Comparison of ENCODE assay signal across 12 mouse cellular contexts in genomic region chr6:82751031-82751430, GRCm38 (mm10). TPM values are rescaled to one million over a fixed set of nuclear protein-coding genes. Genes with fewer than 3 reads are reported as not detected.
DNase-seq lines count a peak whose midpoint lies in the region; ATAC-seq lines count a peak whose summit lies in the region.
"Had no signal": no experiment of that assay in that cellular context is flagged by ENCODE, and none has a peak within 500 bp of the region (broad histone marks: within the 10 kb centered on the region; RNA-seq: fewer than 3 reads in every experiment).

No protein-coding gene starts in this region.

- no peaks in the 10 kb centered on the region for H3K27me3 ChIP-seq in heart, embryonic 15.5 days
- no peaks in the 10 kb centered on the region for H3K27me3 ChIP-seq in midbrain, embryonic 14.5 days (ENCODE audit: control insufficient read depth, insufficient read depth, low read length)
- H3K27me3 ChIP-seq: midbrain, embryonic 12.5 days had no signal

- no peak for ATAC-seq in heart, embryonic 15.5 days (replicated peaks; ENCODE audit: insufficient number of reproducible peaks, insufficient read depth, low FRiP score, low read depth)
- no peak for ATAC-seq in midbrain, embryonic 14.5 days (ENCODE audit: low FRiP score, low TSS enrichment)
- ATAC-seq: forebrain, postnatal 0 days had no signal

- DNase-seq in heart, adult 18-20 months = peak; percentile 67 to 79
- no peak for DNase-seq in heart, postnatal 25 days (ENCODE audit: low spot score)
- DNase-seq in right cerebral cortex, postnatal 10 days (ENCODE audit: low spot score in 2 of 2) = peak; percentile 47 to 52
- no peak for DNase-seq in right cerebral cortex, adult 18-20 months
- DNase-seq in testis, postnatal 14 days (ENCODE audit: low spot score) = peak; percentile 61
- no peak for DNase-seq in midbrain, embryonic 14.5 days
- DNase-seq in spleen, postnatal 14 days (ENCODE audit: low spot score in 2 of 2) = no peak
- DNase-seq: forebrain, postnatal 0 days; liver had no signal

- H3K4me3 ChIP-seq in heart, embryonic 15.5 days = no peak overlapping the region
- H3K4me3 ChIP-seq in midbrain, embryonic 14.5 days (replicated peaks; ENCODE audit: low read depth, low read length) = no peak overlapping the region
- H3K4me3 ChIP-seq: embryonic facial prominence, embryonic 10.5 days; midbrain, embryonic 12.5 days had no signal

- intact Hi-C loops in heart, postnatal 25 days (cut with DNase I) = no loop called here

- H3K36me3 ChIP-seq in heart, embryonic 15.5 days = peaks cover 5% of the 10 kb centered on the region; the same call in 1 of the 2 replicates
- no peaks in the 10 kb centered on the region for H3K36me3 ChIP-seq in midbrain, embryonic 14.5 days (ENCODE audit: control insufficient read depth, insufficient read depth, low read length)

- 63% methylated on average over 11 of the region's 11 CpGs for WGBS in heart, embryonic 15.5 days
- WGBS in midbrain, embryonic 14.5 days = 91% methylated on average over 11 of the region's 11 CpGs

- no peak overlapping the region for H3K4me2 ChIP-seq in heart, embryonic 15.5 days
- H3K4me2 ChIP-seq in midbrain, embryonic 14.5 days (ENCODE audit: low read length) = no peak overlapping the region
- H3K4me2 ChIP-seq: midbrain, embryonic 12.5 days had no signal

- H3K4me1 ChIP-seq in heart, embryonic 15.5 days (replicated peaks) = peaks cover 59% of the 10 kb centered on the region
- no peaks in the 10 kb centered on the region for H3K4me1 ChIP-seq in midbrain, embryonic 14.5 days (ENCODE audit: control insufficient read depth, insufficient read depth, low read length)
- H3K4me1 ChIP-seq: embryonic facial prominence, embryonic 10.5 days; midbrain, embryonic 12.5 days had no signal

- H3K9me3 ChIP-seq in heart, embryonic 15.5 days (replicated peaks) = no peaks in the 10 kb centered on the region
- no peaks in the 10 kb centered on the region for H3K9me3 ChIP-seq in midbrain, embryonic 14.5 days (ENCODE audit: control insufficient read depth, low read length)
- H3K9me3 ChIP-seq: embryonic facial prominence, embryonic 10.5 days; midbrain, embryonic 12.5 days had no signal

- H3K9ac ChIP-seq in heart, embryonic 15.5 days = no peak overlapping the region
- no peak overlapping the region for H3K9ac ChIP-seq in midbrain, embryonic 14.5 days (replicated peaks; ENCODE audit: low read length)
- H3K9ac ChIP-seq: forebrain, postnatal 0 days; midbrain, embryonic 12.5 days had no signal

- H3K27ac ChIP-seq in heart, embryonic 15.5 days = peak overlapping the region; percentile 65
- no peak overlapping the region for H3K27ac ChIP-seq in midbrain, embryonic 14.5 days (replicated peaks; ENCODE audit: low read depth, low read length)
- H3K27ac ChIP-seq: embryonic facial prominence, embryonic 10.5 days; midbrain, embryonic 12.5 days had no signal

RNA-seq across cellular contexts. Expression of gene Hk2, which starts 23.2 kb away (rescaled TPM):
- 100 to 1,000 TPM; 338 to 357 TPM for total RNA-seq in heart, adult 18-20 months (2021)
- total RNA-seq in heart, postnatal 25 days (2021) = 100 to 1,000 TPM; 268 to 296 TPM
- polyA plus RNA-seq in heart, embryonic 15.5 days (2015; fragmentation: Nextera tagmentation; extraction: Ambion mirVana) = 30.2 and 31.0 TPM in 2 replicates
- polyA plus RNA-seq in midbrain, embryonic 14.5 days (2014; fragmentation: Nextera tagmentation; extraction: Ambion mirVana) = 2.4 and 4.0 TPM in 2 replicates

RNA-seq across cellular contexts. Expression of gene Pole4, which starts 45.9 kb away (rescaled TPM):
- total RNA-seq in heart, adult 18-20 months (2021) = 10 to 100 TPM; 20.2 to 20.3 TPM
- total RNA-seq in heart, postnatal 25 days (2021) = 10 to 100 TPM; 16.8 to 21.0 TPM
- 78.0 and 81.7 TPM in 2 replicates for polyA plus RNA-seq in heart, embryonic 15.5 days (2015; fragmentation: Nextera tagmentation; extraction: Ambion mirVana)
- polyA plus RNA-seq in midbrain, embryonic 14.5 days (2014; fragmentation: Nextera tagmentation; extraction: Ambion mirVana) = 119 and 134 TPM in 2 replicates

Comparison
In these comparisons a context has a peak if more than half of its experiments do, and no peak if none do; other contexts are left out.
1. DNase-seq: peak in heart, adult 18-20 months (2 of 2), right cerebral cortex, postnatal 10 days (2 of 2) and testis, postnatal 14 days (single experiment); none in heart, postnatal 25 days (single experiment), right cerebral cortex, adult 18-20 months (single experiment), midbrain, embryonic 14.5 days (single experiment) and spleen, postnatal 14 days (0 of 2).